Mouse (Mus musculus) lung, adult 2 months (tissue): ENCODE results near the gene Ccl20. TPM values are rescaled to one million over a fixed set of nuclear protein-coding genes. Genes with fewer than 3 reads are reported as not detected.

ENCODE experiments used
- DNase-seq: peaks from one replicate; pipeline ENCODE4 v3.0.0; 2022
- H3K4me1 ChIP-seq: fragments of 200-500 bp; 2 replicates; pipeline ENCODE4 v1.6.1; 2011; ENCODE audit warnings: low read length; ENCODE audit not compliant: control insufficient read depth, insufficient read depth
- H3K4me3 ChIP-seq: fragments of 200-500 bp; replicated peaks from 2 replicates; pipeline ENCODE3; 2011; ENCODE audit warnings: low read depth, mild to moderate bottlenecking, control low read depth, low read length; ENCODE audit errors: extremely low read depth
- CTCF ChIP-seq: fragments of 200-500 bp; IDR thresholded peaks from 2 replicates; pipeline ENCODE4 v1.5.1; 2011; ENCODE audit warnings: mild to moderate bottlenecking, low read length, control low read depth; ENCODE audit not compliant: insufficient read depth
- POLR2A ChIP-seq: fragments of 200-500 bp; IDR thresholded peaks from 2 replicates; pipeline ENCODE4 v1.6.1; 2011; ENCODE audit warnings: low read depth, mild to moderate bottlenecking, control low read depth, low read length, borderline replicate concordance; ENCODE audit errors: extremely low read depth
- WGBS: fragments of 180-500 bp; shearing (Covaris S2); methylation state at CpG from one replicate; pipeline ENCODE4 v1.1.7; 2018; 5-methylcytosine and 5-hydroxymethylcytosine counted together
- polyA plus RNA-seq: library from polyadenylated mRNA; depleted of rRNA; stranded (reverse); fragments of >200 nt; gene quantifications from 2 replicates; pipeline ENCODE4 v1.2.3, GENCODE M21; 2012; rRNA removed

Ccl20 gene
- 0.32 and 0.42 TPM in 2 replicates for polyA plus RNA-seq

DNA sequence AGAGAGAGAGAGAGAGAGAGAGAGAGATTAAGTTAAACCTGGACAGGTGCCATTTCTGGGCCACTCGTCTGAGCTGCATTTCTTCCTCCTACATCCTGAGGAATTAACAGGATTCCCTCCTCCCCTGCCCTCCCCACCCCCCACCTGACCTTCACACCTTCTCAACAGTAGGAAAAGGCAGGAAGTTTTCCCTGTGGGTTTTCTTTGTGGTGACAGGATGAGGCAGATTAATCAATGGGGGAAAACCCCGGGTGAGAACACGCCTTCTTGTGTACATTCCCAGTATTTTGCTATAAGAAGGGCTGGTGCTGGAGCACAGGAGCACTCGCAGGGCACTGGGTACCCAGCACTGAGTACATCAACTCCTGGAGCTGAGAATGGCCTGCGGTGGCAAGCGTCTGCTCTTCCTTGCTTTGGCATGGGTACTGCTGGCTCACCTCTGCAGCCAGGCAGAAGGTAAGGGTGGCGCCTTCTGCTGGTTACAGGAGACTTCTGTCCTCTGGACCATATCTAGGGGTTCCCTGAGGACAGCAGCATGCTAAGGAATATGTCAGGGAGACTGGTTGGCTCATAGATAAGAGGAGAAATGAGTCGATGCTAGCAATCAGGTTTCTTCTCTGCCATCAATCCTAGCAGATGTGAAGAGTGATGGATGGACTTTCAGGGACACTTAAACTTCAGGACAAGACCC is at the start of gene Ccl20:
Ccl20 (plus strand) TSS at position 320 of the 691 bp plus-strand sequence.
- no peak for TF ChIP-seq POLR2A
- no peak for TF ChIP-seq CTCF
- 19% methylated on average over 8 of the region's 8 CpGs for WGBS
- Histone ChIP-seq H3K4me1 (no peaks in the 10 kb centered on the region), H3K4me3 (no peak within 1 kb of the TSS)
- no peak for DNase-seq

GRCm38 (mm10) chr1:83067205-83067604 is 49.4 kb upstream of the Ccl20 start:
- no peak for DNase-seq
- no peak overlapping the region for H3K4me3 ChIP-seq
- 69% methylated on average over 10 of the region's 10 CpGs for whole genome bisulfite sequencing
- no peaks in the 10 kb centered on the region for H3K4me1 ChIP-seq
- TF ChIP-seq CTCF: no peak

- 34% methylated on average over 15 of the region's 15 CpGs for WGBS
- no peak for TF ChIP-seq POLR2A
- TF ChIP-seq CTCF: no peak
- Histone ChIP-seq H3K4me1 (no peaks in the 10 kb centered on the region), H3K4me3 (no peak overlapping the region)
- DNase-seq: no peak
Observed at GRCm38 (mm10) chr1:83075526-83076189, 40.9 kb upstream of the Ccl20 start.

DNA sequence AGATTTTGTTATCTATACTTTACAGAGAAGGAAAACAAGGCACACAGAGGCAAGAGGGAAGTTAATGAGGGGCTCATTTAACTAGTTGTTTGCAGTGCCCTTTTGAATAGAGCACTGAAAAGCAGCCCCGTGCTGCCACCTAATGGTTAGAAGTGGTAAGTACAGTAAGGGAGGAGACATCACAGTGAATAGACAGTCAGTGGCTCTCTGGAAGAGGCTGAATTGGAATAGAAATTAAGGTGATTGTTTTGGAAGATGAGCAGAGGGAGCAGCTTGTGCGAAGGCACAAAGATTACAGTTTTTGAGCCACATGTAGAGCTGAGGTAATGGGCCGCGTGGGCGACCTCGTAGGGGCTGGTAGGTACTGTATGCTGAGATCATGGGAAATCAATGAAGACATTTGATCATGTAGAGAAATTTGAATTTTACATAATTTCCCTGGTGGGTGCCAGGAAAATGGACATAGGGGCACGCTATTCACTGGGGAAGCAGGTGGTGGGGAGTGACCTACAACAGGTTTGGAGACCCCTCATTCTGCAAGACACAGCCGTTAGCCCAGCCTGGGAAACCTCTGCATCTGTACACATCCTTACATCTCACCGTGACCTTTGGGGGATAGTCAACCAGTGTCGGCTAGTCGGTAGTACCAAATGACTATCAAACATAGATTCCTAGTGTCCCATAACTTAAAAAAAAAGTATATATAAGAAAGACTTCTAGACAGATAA is 40.2 kb upstream of the Ccl20 start:
- no peak for TF ChIP-seq POLR2A
- 0 out of 2 replicates have a peak, but pooled peaks have one; percentile 33 for TF ChIP-seq CTCF
- no peaks in the 10 kb centered on the region for H3K4me1 ChIP-seq
- WGBS: 46% methylated on average over 11 of the region's 11 CpGs
- H3K4me3 ChIP-seq: no peak overlapping the region
- no peak for DNase-seq

- WGBS: 61% methylated on average over 6 of the region's 6 CpGs
- TF ChIP-seq POLR2A: no peak
- TF ChIP-seq CTCF: no peak
- H3K4me1 ChIP-seq: no peaks in the 10 kb centered on the region
- no peak overlapping the region for H3K4me3 ChIP-seq
- no peak for DNase-seq
Observed at GRCm38 (mm10) chr1:83077016-83077415, 39.5 kb upstream of the Ccl20 start.

GRCm38 (mm10) chr1:83084790-83085189 is 31.8 kb upstream of the Ccl20 start:
- TF ChIP-seq CTCF: no peak
- Histone ChIP-seq H3K4me1 (no peaks in the 10 kb centered on the region; the same call in 1 of the 2 replicates), H3K4me3 (no peak overlapping the region)
- no peak for DNase-seq
- 69% methylated on average over 2 of the region's 2 CpGs for WGBS

GRCm38 (mm10) chr1:83091268-83091667 is 25.3 kb upstream of the Ccl20 start:
- Histone ChIP-seq H3K4me3 (no peak overlapping the region), H3K4me1 (no peaks in the 10 kb centered on the region)
- WGBS: 53% methylated on average over 3 of the region's 3 CpGs
- TF ChIP-seq CTCF (no peak), POLR2A (no peak)
- DNase-seq: no peak

DNA sequence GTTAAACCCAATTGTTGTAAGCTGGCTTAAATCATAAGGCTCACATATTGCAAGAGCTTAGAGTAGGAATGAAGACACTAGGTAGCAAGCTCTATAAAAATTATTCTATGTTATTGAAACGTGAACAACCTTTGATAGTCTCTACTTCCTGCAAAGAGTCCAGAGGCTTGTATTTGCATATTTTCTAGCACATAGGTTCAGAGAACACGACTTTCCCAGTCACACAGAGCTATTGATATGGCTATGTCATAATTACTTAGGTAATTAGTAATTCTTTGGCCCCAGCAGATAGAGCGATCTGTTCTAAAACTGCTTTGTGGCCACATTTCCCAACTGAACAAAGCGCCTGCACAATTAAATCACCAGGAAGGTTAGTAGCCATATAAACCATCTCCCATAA is 19.6 kb upstream of the Ccl20 start:
- WGBS: 80% methylated on average over 4 of the region's 4 CpGs

GRCm38 (mm10) chr1:83099160-83099559 is 17.4 kb upstream of the Ccl20 start:
- WGBS: 76% methylated on average over 2 of the region's 2 CpGs
- TF ChIP-seq CTCF: no peak
- no peak for TF ChIP-seq POLR2A
- Histone ChIP-seq H3K4me3 (no peak overlapping the region), H3K4me1 (no peaks in the 10 kb centered on the region; the same call in 1 of the 2 replicates)
- no peak for DNase-seq

More for the DNA sequence above, 19.6 kb upstream of the Ccl20 start:
- no peaks in the 10 kb centered on the region; the same call in 1 of the 2 replicates for H3K4me1 ChIP-seq
- TF ChIP-seq CTCF (no peak), POLR2A (no peak)
- DNase-seq: no peak
- H3K4me3 ChIP-seq: no peak overlapping the region
